Mouse (Mus musculus) retina, postnatal 7 days (tissue): ENCODE measurements around the gene Dio2.

Experiments
- DNase-seq: peaks from one replicate; pipeline ENCODE4 v3.0.0-alpha.2; 2012; ENCODE audit warnings: low read depth, low spot score

The Dio2 gene

DNA sequence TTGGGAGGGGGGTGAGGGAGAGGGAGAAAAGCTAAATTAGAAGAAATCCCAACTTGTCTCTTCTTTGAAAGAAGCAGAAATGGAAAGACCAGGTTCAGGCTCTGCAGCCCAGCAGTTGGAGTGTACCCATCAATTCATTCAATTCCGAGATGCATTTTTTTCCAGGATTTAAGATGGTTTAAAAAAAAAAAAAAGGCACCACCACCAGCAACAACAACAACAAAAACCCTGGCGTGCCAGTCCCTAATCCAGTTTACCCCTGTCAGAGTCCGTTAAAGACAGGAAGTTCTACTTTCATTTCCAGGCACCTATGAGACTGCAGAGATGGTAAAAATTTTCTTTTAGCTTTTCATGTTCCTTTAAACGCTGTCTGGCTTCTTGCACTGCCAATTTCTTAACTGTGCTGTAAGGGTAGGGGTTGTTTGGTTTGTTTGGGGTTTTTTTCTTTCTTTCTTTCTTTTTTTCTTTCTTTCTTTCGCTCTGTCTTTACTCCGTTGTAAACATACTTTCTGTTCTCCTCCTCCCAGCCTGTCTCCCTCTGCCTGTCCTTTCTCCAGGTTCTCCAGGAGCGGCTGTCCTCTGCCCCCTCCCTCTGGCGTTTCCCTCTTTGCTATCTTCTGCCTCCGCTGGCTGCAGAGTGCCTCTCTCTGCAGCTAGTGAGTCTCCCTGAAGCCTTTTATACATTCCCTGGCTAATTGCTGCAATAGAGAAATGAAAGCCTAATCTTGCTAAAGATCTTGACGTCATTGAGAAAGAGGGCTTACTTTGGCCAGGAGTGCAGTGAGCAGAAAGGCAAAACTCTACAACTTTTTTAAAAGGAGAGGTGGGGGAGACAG is at the start of gene Dio2:
TSS of gene Dio2 (minus strand) at position 51 of the 836 bp plus-strand sequence.
- DNase-seq: no peak

- peak; percentile 17 for DNase-seq
These were observed 43.2 kb upstream of the Dio2 start for GRCm38 (mm10) chr12:90781438-90781837.

GRCm38 (mm10) chr12:90744752-90745151 is 6.5 kb upstream of the Dio2 start:
- no peak for DNase-seq

GRCm38 (mm10) chr12:90743633-90744032 is 5.4 kb upstream of the Dio2 start:
- DNase-seq: no peak

GRCm38 (mm10) chr12:90740468-90740867 is 2.2 kb upstream of the Dio2 start:
- peak; percentile 24 for DNase-seq

GRCm38 (mm10) chr12:90737932-90738331 is 306 bp downstream of the Dio2 start:
- DNase-seq: no peak

DNA sequence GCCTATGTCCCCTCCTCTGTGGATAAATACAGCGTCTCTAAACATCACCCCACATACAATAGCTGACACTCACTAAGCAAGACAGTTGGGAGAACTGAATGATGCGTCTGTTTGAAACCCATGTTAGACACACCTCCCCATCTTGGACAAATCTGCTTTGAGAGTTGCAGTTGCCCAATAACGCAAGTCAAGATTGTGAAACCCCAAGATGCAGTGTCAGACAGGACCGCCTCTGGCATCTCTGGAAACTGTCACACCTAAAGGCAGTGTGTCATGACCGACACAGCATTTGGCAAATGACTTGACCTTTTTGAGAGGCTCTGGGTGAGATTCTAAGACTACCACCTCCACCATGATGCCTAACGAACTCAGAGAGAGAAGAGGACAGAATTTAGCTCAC is 2.8 kb downstream of the Dio2 start:
- DNase-seq: no peak

- DNase-seq: no peak
These were observed 3.7 kb downstream of the Dio2 start for GRCm38 (mm10) chr12:90734503-90734902.

GRCm38 (mm10) chr12:90733721-90734120 is 4.5 kb downstream of the Dio2 start:
- no peak for DNase-seq

DNA sequence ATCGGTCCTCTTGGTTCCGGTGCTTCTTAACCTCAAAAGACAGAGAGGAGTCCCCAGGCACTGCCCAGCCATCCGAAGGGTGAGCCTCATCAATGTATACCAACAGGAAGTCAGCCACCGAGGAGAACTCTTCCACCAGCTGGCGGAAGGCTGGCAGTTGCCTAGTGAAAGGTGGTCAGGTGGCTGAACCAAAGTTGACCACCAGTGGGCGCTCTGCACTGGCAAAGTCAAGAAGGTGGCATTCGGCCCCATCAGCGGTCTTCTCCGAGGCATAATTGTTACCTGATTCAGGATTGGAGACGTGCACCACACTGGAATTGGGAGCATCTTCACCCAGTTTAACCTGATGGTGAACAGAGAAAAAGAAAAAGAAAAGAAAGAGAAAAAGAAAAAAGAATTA is 8.6 kb downstream of the Dio2 start:
- peak; percentile 19 for DNase-seq

GRCm38 (mm10) chr12:90725107-90725506 is 13.1 kb downstream of the Dio2 start:
- no peak for DNase-seq

DNA sequence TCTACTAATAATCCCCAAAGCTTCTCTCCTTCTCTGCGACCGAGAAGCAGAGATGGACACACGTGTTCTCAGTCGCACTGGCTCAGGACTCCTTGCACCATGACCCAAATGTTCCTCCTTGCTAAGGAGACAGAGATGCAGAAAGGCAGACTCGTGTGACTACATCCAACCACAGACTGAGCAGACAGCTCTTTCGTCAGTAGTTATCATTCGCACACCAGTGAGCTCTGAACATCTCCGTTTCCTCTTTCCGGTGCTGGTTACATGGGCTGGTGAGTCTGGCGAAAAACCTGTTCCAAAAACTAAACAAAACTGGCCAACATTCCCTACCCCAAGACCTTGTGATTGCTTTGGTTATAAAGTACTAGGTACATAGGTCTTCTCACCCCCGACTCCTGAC is 13.6 kb downstream of the Dio2 start:
- DNase-seq: no peak

- no peak for DNase-seq
These were observed 44.1 kb downstream of the Dio2 start for GRCm38 (mm10) chr12:90694135-90694534.
